Mouse (Mus musculus) midbrain, embryonic 13.5 days (tissue): ENCODE measurements around the gene Cirbp. TPM values are rescaled to one million over a fixed set of nuclear protein-coding genes. Genes with fewer than 3 reads are reported as not detected.

Experiments
- ATAC-seq: fragments of 200-750 bp; cut with Nextera tagmentation; 2 replicates; pipeline ENCODE4 v1.8.0; 2017; ENCODE audit warnings: mild to moderate bottlenecking, moderate TSS enrichment, moderate library complexity
- H3K27ac ChIP-seq: fragments of 300-500 bp; sonication (generic); 2 replicates; pipeline ENCODE4 v1.5.1; 2015; ENCODE audit warnings: inconsistent platforms, mild to moderate bottlenecking, moderate library complexity
- H3K27me3 ChIP-seq: fragments of 300-500 bp; sonication (generic); 2 replicates; pipeline ENCODE4 v1.6.1; 2015; ENCODE audit warnings: mild to moderate bottlenecking, inconsistent platforms
- H3K36me3 ChIP-seq: fragments of 300-500 bp; sonication (generic); 2 replicates; pipeline ENCODE4 v1.6.1; 2015; ENCODE audit warnings: mild to moderate bottlenecking, inconsistent platforms
- H3K4me1 ChIP-seq: fragments of 300-500 bp; sonication (generic); replicated peaks from 2 replicates; pipeline ENCODE4 v1.6.1; 2015; ENCODE audit warnings: inconsistent platforms
- H3K4me2 ChIP-seq: fragments of 300-500 bp; sonication (generic); replicated peaks from 2 replicates; pipeline ENCODE4 v1.6.1; 2015; ENCODE audit warnings: moderate library complexity, mild to moderate bottlenecking, inconsistent platforms
- H3K4me3 ChIP-seq: fragments of 300-500 bp; sonication (generic); replicated peaks from 2 replicates; pipeline ENCODE4 v1.5.1; 2015; ENCODE audit warnings: mild to moderate bottlenecking, inconsistent platforms
- H3K9ac ChIP-seq: fragments of 300-500 bp; sonication (generic); replicated peaks from 2 replicates; pipeline ENCODE4 v1.6.1; 2015; ENCODE audit warnings: mild to moderate bottlenecking, inconsistent platforms
- H3K9me3 ChIP-seq: fragments of 300-500 bp; sonication (generic); 2 replicates; pipeline ENCODE4 v1.6.1; 2016; ENCODE audit warnings: mild to moderate bottlenecking, inconsistent platforms
- WGBS: fragments of 180-500 bp; shearing (Covaris S2); methylation state at CpG from one replicate; pipeline ENCODE4 v1.1.7; 2015; 5-methylcytosine and 5-hydroxymethylcytosine counted together
- polyA plus RNA-seq: library from polyadenylated mRNA; unstranded; fragments of >200 nt; fragmentation: Nextera tagmentation; extraction: Ambion mirVana; gene quantifications from 2 replicates; pipeline ENCODE4 v1.2.1, GENCODE M21; 2015

Gene Cirbp
- polyA plus RNA-seq, 1 experiment from 2014 or later, result 354 TPM

- Histone ChIP-seq H3K9ac (peak overlapping the region; percentile 49), H3K9me3 (no peaks in the 10 kb centered on the region), H3K4me3 (no peak overlapping the region), H3K36me3 (no peaks in the 10 kb centered on the region), H3K27ac (peak overlapping the region; percentile 72), H3K27me3 (no peaks in the 10 kb centered on the region), H3K4me1 (peaks cover 19% of the 10 kb centered on the region), H3K4me2 (peak overlapping the region; percentile 13; the same call in 1 of the 2 replicates)
- peak; percentile 53; the same call in 1 of the 2 replicates for ATAC-seq
- 12% methylated on average over 16 of the region's 16 CpGs for WGBS
Observed at GRCm38 (mm10) chr10:80215048-80215772, 49.4 kb downstream of the Cirbp start.

- ATAC-seq, result no peak
- 34% methylated on average over 8 of the region's 9 CpGs for WGBS
- no peak overlapping the region for H3K27ac ChIP-seq
Observed at GRCm38 (mm10) chr10:80220676-80221075, 54.9 kb downstream of the Cirbp start.

More at GRCm38 (mm10) chr10:80220676-80221075, 54.9 kb downstream of the Cirbp start:
- Histone ChIP-seq H3K27me3 (no peaks in the 10 kb centered on the region), H3K4me1 (peaks cover 22% of the 10 kb centered on the region), H3K36me3 (no peaks in the 10 kb centered on the region), H3K9me3 (no peaks in the 10 kb centered on the region), H3K9ac (no peak overlapping the region), H3K4me2 (no peak overlapping the region), H3K4me3 (no peak overlapping the region)

Other genes with a start within 250 kb of the Cirbp start
- gene Kiss1r, start 249.0 kb upstream of the Cirbp start, polyA plus RNA-seq, result 2.2 and 2.3 TPM in 2 replicates
- gene R3hdm4, start 244.8 kb upstream of the Cirbp start, polyA plus RNA-seq, result 231 TPM in 2 replicates
- gene Arid3a, start 238.9 kb upstream of the Cirbp start, polyA plus RNA-seq, result 3.8 and 3.9 TPM in 2 replicates
- gene Wdr18, start 205.8 kb upstream of the Cirbp start, polyA plus RNA-seq, result 76.7 and 78.4 TPM in 2 replicates
- 0.24 and 0.57 TPM in 2 replicates for gene Grin3b, start 195.3 kb upstream of the Cirbp start, polyA plus RNA-seq
- 13.7 and 16.7 TPM in 2 replicates for gene Tmem259, start 181.7 kb upstream of the Cirbp start, polyA plus RNA-seq
- gene Cnn2, start 177.4 kb upstream of the Cirbp start, polyA plus RNA-seq, result 29.5 and 37.1 TPM in 2 replicates
- gene Abca7, start 169.5 kb upstream of the Cirbp start, polyA plus RNA-seq, result 5.4 and 5.8 TPM in 2 replicates
- 1.5 and 1.6 TPM in 2 replicates for gene Arhgap45, start 149.3 kb upstream of the Cirbp start, polyA plus RNA-seq
- gene Polr2e, start 126.2 kb upstream of the Cirbp start, polyA plus RNA-seq, result 159 and 174 TPM in 2 replicates
- 498 and 532 TPM in 2 replicates for gene Gpx4, start 118.8 kb upstream of the Cirbp start, polyA plus RNA-seq
- 13.4 and 15.3 TPM in 2 replicates for gene Sbno2, start 60.4 kb upstream of the Cirbp start, polyA plus RNA-seq
- 17.7 and 20.7 TPM in 2 replicates for gene Stk11, start 50.2 kb upstream of the Cirbp start, polyA plus RNA-seq
- gene Atp5d, start 27.4 kb upstream of the Cirbp start, polyA plus RNA-seq, result 391 and 394 TPM in 2 replicates
- gene Cbarp, start 25.1 kb upstream of the Cirbp start, polyA plus RNA-seq, result 40.6 and 45.3 TPM in 2 replicates
- gene Midn, start 17.7 kb upstream of the Cirbp start, polyA plus RNA-seq, result 35.9 and 40.6 TPM in 2 replicates
- 11.9 and 14.5 TPM in 2 replicates for gene 1600002K03Rik, start 7.0 kb downstream of the Cirbp start, polyA plus RNA-seq
- 34.5 and 41.3 TPM in 2 replicates for gene Efna2, start 13.5 kb downstream of the Cirbp start, polyA plus RNA-seq
- gene Mum1, start 60.4 kb downstream of the Cirbp start, polyA plus RNA-seq, result 91.4 and 98.4 TPM in 2 replicates
- 244 and 265 TPM in 2 replicates for gene Ndufs7, start 83.1 kb downstream of the Cirbp start, polyA plus RNA-seq
- 20.9 and 22.3 TPM in 2 replicates for gene Gamt, start 95.0 kb downstream of the Cirbp start, polyA plus RNA-seq
- gene Dazap1, start 95.5 kb downstream of the Cirbp start, polyA plus RNA-seq, result 62.9 and 66.1 TPM in 2 replicates
- 631 and 653 TPM in 2 replicates for gene Rps15, start 126.5 kb downstream of the Cirbp start, polyA plus RNA-seq
- 182 and 209 TPM in 2 replicates for gene Apc2, start 130.0 kb downstream of the Cirbp start, polyA plus RNA-seq
- gene 2310011J03Rik, start 154.6 kb downstream of the Cirbp start, polyA plus RNA-seq, result 27.8 and 33.4 TPM in 2 replicates
- gene Pcsk4, start 163.5 kb downstream of the Cirbp start, polyA plus RNA-seq, result 1.9 and 2.1 TPM in 2 replicates
- 3.0 and 3.1 TPM in 2 replicates for gene Reep6, start 164.0 kb downstream of the Cirbp start, polyA plus RNA-seq
- 0.39 and 0.61 TPM in 2 replicates for gene Adamtsl5, start 182.4 kb downstream of the Cirbp start, polyA plus RNA-seq
- 0.96 and 1.3 TPM in 2 replicates for gene Plk5, start 190.5 kb downstream of the Cirbp start, polyA plus RNA-seq
- 15.9 and 18.6 TPM in 2 replicates for gene Mex3d, start 221.7 kb downstream of the Cirbp start, polyA plus RNA-seq
- gene Mbd3, start 233.6 kb downstream of the Cirbp start, polyA plus RNA-seq, result 243 and 257 TPM in 2 replicates
- 518 and 572 TPM in 2 replicates for gene Uqcr11, start 240.8 kb downstream of the Cirbp start, polyA plus RNA-seq